Mouse (Mus musculus) embryonic facial prominence, embryonic 12.5 days (tissue): Measurements from ENCODE around the gene Atf2. TPM values are rescaled to one million over a fixed set of nuclear protein-coding genes. Genes with fewer than 3 reads are reported as not detected.

Experiments
- ATAC-seq: fragments of 200-750 bp; cut with Nextera tagmentation; 2 replicates; pipeline ENCODE4 v1.8.0; 2017; ENCODE audit not compliant: insufficient number of reproducible peaks, insufficient read depth, low FRiP score, low TSS enrichment
- H3K27ac ChIP-seq: fragments of 300-500 bp; sonication (generic); 2 replicates; pipeline ENCODE4 v1.5.1; 2016; ENCODE audit warnings: mild to moderate bottlenecking
- H3K27me3 ChIP-seq: fragments of 300-500 bp; sonication (generic); 2 replicates; pipeline ENCODE4 v1.6.1; 2016; ENCODE audit warnings: mild to moderate bottlenecking, moderate library complexity
- H3K36me3 ChIP-seq: fragments of 300-500 bp; sonication (generic); 2 replicates; pipeline ENCODE4 v1.6.1; 2016; ENCODE audit warnings: mild to moderate bottlenecking
- H3K4me1 ChIP-seq: fragments of 300-500 bp; sonication (generic); 2 replicates; pipeline ENCODE4 v1.6.1; 2016
- H3K4me2 ChIP-seq: fragments of 300-500 bp; sonication (generic); replicated peaks from 2 replicates; pipeline ENCODE4 v1.6.1; 2016; ENCODE audit warnings: mild to moderate bottlenecking, moderate library complexity
- H3K4me3 ChIP-seq: fragments of 300-500 bp; sonication (generic); 2 replicates; pipeline ENCODE4 v1.5.1; 2016; ENCODE audit warnings: mild to moderate bottlenecking
- H3K9ac ChIP-seq: fragments of 300-500 bp; sonication (generic); 2 replicates; pipeline ENCODE4 v1.6.1; 2016; ENCODE audit warnings: mild to moderate bottlenecking, moderate library complexity
- H3K9me3 ChIP-seq: fragments of 300-500 bp; sonication (generic); 2 replicates; pipeline ENCODE4 v1.6.1; 2016; ENCODE audit warnings: mild to moderate bottlenecking, moderate library complexity
- WGBS: fragments of 180-500 bp; shearing (Covaris S2); methylation state at CpG from one replicate; pipeline ENCODE4 v1.1.7; 2016; 5-methylcytosine and 5-hydroxymethylcytosine counted together
- polyA plus RNA-seq: library from polyadenylated mRNA; unstranded; fragments of >200 nt; fragmentation: Nextera tagmentation; extraction: Ambion mirVana; gene quantifications from 2 replicates; pipeline ENCODE4 v1.2.1, GENCODE M21; 2016

The Atf2 gene
- polyA plus RNA-seq, 1 experiment from 2014 or later, result 82.4 TPM

DNA sequence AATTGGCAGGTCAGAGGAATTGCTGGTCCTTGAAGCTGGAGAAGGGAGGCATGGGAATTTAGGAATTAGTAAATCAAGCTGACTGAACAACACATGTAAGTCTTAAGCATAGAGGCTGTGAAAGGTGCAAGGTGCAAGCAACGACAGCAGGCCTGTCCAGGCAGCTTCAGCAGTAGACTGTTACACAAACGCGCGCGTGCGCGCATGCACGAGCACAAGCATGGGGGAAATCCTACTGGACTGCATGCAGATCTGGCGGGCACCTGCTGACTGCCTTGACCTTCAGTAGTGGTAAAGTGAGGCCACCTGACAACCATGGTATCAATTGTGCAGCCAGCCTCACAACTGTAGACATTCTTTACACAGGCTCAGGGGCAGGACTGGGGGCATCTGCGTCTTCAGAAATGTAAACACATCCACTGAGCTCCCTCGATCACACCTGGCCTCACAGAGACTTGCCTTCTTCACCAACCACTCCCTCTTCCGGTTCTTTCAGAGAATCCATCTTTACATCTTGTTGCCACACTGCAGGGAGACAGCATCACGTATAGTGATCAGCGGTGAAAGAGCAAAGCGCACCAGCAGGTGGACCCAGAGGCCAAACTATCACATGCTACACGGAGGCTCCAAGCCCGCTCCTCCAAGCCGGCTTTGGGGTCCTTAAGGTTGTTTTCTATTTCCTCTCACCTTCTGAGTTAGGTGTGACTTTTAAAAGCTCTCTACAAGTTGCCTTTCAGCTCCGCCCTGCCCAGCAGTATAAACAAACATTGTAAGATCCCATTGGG lies 100.4 kb downstream of the Atf2 start:
- H3K4me3 ChIP-seq, result no peak overlapping the region
- no peak overlapping the region for H3K4me2 ChIP-seq
- H3K9ac ChIP-seq, result no peak overlapping the region
- no peaks in the 10 kb centered on the region for H3K9me3 ChIP-seq
- H3K27ac ChIP-seq, result no peak overlapping the region
- no peaks in the 10 kb centered on the region for H3K27me3 ChIP-seq
- WGBS, result 55% methylated on average over 19 of the region's 19 CpGs
- peaks cover 3% of the 10 kb centered on the region; the same call in 1 of the 2 replicates for H3K4me1 ChIP-seq
- no peaks in the 10 kb centered on the region for H3K36me3 ChIP-seq
- no peak for ATAC-seq

DNA sequence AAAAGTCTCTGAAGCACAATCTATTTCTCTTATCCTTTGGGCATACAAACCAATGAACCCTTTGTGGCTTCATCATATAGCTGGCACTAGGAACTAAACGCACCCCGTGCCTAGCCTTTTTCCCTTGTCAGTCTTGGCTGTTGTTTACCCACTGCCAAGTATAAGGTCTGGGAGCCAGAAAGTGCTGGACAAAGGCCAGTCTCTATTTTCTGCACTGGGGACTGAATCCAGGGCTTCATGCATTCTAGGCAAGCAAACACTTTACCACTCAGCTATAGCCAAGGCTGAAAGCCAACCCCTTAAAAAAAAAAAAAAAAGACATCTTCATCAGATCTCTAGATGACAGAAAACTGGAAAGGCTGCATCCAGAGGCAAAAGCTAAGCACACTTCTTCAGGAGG lies 102.1 kb downstream of the Atf2 start:
- Histone ChIP-seq H3K4me1 (peaks cover 3% of the 10 kb centered on the region; the same call in 1 of the 2 replicates), H3K9me3 (no peaks in the 10 kb centered on the region), H3K4me3 (no peak overlapping the region), H3K4me2 (no peak overlapping the region), H3K36me3 (no peaks in the 10 kb centered on the region), H3K27ac (no peak overlapping the region), H3K9ac (no peak overlapping the region), H3K27me3 (no peaks in the 10 kb centered on the region)
- ATAC-seq, result no peak
- 93% methylated on average over 2 of the region's 2 CpGs for WGBS

DNA sequence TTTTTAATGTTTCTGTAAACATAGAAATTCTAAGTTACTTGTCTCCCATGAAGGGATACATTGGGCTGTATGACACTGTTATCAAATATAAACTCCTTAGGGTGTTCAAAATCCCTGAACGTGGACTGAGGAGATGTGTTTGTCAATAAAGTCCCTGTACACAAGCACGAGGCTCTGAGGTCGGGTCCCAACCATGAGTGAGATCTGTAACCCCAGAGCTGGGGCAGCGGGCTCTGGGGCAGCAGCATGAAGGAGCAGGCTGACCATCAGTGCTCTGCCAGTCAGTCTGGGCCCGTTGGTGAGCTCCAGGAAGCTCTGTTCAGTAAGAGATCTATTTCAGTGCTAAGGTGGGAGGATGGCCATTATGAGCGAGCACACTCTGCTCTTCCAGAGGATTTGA lies 104.0 kb downstream of the Atf2 start:
- Histone ChIP-seq H3K4me3 (no peak overlapping the region), H3K9ac (no peak overlapping the region), H3K9me3 (no peaks in the 10 kb centered on the region), H3K27ac (no peak overlapping the region), H3K4me2 (no peak overlapping the region), H3K27me3 (no peaks in the 10 kb centered on the region), H3K36me3 (no peaks in the 10 kb centered on the region), H3K4me1 (peaks cover 3% of the 10 kb centered on the region; the same call in 1 of the 2 replicates)
- WGBS, result 83% methylated on average over 6 of the region's 6 CpGs
- ATAC-seq, result no peak

DNA sequence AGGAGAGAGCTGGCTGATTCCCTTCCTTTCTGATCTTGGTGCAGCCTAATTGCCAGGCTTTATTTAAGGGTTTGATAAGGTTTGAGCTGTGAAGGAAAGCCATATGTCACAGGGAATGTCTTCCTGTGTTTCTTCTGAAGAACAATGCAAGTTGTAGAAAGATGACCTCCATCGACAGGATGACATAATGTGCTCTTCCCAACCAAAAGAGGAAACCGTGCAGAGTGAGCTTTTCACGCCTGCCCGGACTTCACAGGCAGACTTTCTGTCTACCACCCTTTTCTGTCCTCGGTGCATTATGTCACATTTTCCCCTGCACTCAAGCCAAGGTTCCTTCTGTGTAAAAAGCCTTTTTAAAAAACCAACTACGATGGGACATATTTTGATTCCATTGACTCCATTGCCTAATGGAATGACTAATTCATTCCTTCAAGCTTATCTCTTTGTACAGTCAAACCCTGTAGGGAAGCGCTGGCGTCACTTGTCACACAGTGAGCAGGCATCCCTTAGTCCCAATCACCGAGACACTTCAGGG lies 110.0 kb downstream of the Atf2 start:
- H3K27ac ChIP-seq, result no peak overlapping the region
- no peak overlapping the region for H3K9ac ChIP-seq
- no peak overlapping the region for H3K4me3 ChIP-seq
- no peaks in the 10 kb centered on the region for H3K4me1 ChIP-seq
- ATAC-seq, result no peak
- no peaks in the 10 kb centered on the region for H3K27me3 ChIP-seq
- no peaks in the 10 kb centered on the region for H3K9me3 ChIP-seq
- H3K4me2 ChIP-seq, result no peak overlapping the region
- H3K36me3 ChIP-seq, result no peaks in the 10 kb centered on the region
- WGBS, result 63% methylated on average over 9 of the region's 9 CpGs

DNA sequence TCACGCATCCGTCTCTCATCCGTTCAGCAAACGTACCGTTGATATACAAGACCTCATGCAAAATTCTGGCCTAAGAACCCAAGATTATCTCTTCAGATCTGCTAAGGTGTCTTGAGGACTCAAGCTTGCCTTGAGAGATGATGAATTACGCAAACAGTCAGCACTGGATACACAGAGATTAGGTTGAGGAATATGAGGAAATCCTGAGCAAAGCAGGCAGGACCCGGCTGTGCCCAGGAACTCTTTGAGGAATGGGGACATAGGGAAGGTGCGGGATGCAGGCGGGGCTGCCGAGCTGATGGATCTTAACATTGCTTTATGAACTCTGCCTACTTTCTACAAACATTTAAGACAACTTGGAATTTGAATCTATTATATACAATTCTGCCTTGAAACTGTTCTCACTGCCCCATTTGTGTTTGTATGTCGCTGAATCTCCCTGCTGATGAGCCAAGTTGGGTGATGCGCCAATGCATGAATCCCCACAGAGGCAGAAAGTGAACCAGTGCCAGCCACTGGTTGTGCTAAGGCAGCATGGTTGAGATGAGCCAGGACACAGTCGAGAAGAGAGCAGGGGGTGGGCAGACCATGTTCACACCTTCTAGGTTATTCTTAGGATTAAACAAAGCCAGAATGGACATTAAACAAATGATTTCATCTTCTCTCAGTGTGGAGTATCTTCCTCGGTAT lies 112.0 kb downstream of the Atf2 start:
- WGBS, result 84% methylated on average over 14 of the region's 14 CpGs
- no peak overlapping the region for H3K4me3 ChIP-seq
- H3K4me1 ChIP-seq, result no peaks in the 10 kb centered on the region
- H3K9ac ChIP-seq, result no peak overlapping the region
- H3K4me2 ChIP-seq, result no peak overlapping the region
- no peaks in the 10 kb centered on the region for H3K9me3 ChIP-seq
- H3K27ac ChIP-seq, result no peak overlapping the region
- no peak for ATAC-seq
- no peaks in the 10 kb centered on the region for H3K27me3 ChIP-seq
- no peaks in the 10 kb centered on the region for H3K36me3 ChIP-seq

DNA sequence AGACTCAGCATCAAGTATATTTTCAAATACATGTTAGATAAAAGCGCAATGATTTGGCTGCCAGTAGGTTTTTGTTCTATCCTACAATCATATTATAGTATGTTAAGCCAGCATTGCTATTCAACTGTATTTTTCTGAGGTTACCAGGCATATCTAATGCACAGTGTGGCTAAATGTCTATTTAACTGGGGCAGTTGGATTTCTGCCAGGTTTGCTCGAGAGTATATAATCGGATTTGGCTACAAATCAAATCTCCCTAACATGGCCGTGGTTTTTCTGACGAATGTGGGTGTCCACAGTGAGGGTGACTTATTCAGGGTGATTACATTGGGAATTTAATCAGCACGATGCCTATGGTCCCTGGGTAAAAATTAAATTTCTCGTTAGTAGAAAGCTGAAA lies 112.6 kb downstream of the Atf2 start:
- no peak for ATAC-seq
- Histone ChIP-seq H3K27me3 (no peaks in the 10 kb centered on the region), H3K9ac (no peak overlapping the region), H3K9me3 (no peaks in the 10 kb centered on the region), H3K4me2 (no peak overlapping the region), H3K27ac (no peak overlapping the region), H3K4me1 (no peaks in the 10 kb centered on the region), H3K4me3 (no peak overlapping the region), H3K36me3 (no peaks in the 10 kb centered on the region)
- 53% methylated on average over 7 of the region's 7 CpGs for WGBS

DNA sequence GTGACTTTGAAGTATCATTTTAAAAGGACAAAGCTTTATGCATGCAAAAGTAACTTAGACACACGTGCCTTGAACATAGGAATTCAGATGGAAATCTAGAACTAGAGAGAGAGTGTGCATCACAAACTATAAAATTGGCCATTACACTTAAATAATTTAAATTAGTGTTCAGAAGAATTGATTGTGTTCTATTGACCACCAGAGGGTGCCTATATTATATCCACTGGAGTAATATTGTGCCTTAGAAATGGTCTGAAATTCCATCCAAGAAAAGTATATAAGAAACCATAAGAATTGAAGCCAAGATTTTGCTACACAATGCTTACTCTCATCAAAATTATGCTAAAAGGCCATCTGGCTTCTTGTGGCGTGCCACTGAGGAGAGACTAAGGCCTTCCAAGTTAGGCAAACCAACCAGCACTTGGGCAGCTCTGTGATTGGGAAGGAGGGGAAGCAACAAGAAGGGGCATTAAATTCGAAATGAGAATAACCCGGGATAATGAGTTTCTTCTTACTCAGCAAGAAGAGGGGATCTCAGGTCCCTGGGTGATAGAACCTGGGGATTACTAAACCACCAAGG lies 113.3 kb downstream of the Atf2 start:
- Histone ChIP-seq H3K4me2 (no peak overlapping the region), H3K9me3 (no peaks in the 10 kb centered on the region), H3K27ac (no peak overlapping the region), H3K4me1 (no peaks in the 10 kb centered on the region), H3K9ac (no peak overlapping the region), H3K4me3 (no peak overlapping the region), H3K27me3 (no peaks in the 10 kb centered on the region), H3K36me3 (no peaks in the 10 kb centered on the region)
- ATAC-seq, result no peak
- 75% methylated on average over 4 of the region's 4 CpGs for WGBS

DNA sequence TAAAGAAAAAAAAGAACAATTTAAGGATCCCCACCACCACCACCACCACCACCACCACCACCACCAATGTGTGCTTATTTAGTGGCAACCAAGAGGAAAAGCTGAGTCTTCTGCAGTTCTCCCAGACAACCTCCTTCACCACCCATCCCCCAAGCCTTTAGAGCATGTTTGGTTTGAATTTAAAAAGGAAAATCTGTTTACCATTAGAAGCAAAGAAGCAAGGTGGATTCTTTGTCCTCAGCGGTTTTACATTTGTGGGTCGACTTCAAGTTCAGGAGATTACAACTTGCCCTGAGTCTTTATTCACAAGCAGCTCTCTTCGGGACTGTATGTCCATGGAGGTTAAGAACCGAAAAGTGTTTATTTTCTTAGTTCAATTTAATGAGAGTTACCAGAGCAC lies 115.5 kb downstream of the Atf2 start:
- Histone ChIP-seq H3K27ac (no peak overlapping the region), H3K9me3 (no peaks in the 10 kb centered on the region), H3K4me1 (peaks cover 14% of the 10 kb centered on the region), H3K36me3 (no peaks in the 10 kb centered on the region), H3K4me3 (no peak overlapping the region), H3K9ac (no peak overlapping the region), H3K4me2 (no peak overlapping the region), H3K27me3 (no peaks in the 10 kb centered on the region)
- 10% methylated on average over 4 of the region's 4 CpGs for WGBS
- no peak for ATAC-seq

DNA sequence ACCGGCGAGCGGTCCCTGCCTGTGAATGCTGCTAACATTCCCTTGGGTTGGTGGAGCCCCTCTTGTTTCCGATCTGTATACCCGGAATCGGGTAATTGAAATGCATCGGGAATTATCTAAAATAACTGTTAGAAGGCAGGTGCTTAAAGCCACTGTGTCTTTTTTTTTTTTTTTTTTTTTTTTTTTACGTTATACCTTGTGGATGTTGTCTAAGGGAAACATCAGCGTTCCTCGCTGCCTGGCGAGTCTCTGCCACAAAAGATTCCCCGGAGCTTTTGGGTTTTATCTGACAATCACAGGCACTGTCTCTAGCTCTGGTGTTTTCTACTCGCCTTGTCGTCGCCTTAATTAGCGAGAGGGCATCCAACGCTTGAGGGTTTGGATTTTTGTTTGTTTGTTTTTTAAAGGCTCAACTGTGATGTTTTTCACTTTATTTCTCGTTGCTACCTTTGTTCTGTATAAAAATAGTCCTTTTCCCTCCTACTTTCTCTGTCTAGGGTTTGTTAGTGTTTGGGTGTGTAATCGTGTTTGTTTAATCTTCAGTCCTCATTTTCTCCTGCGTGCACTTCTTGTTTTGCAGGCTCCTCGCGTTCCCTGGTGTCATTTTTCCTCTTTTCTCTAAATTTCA lies 116.6 kb downstream of the Atf2 start:
- Histone ChIP-seq H3K4me2 (peak overlapping the region; percentile 65), H3K4me3 (peak overlapping the region; percentile 83), H3K27me3 (no peaks in the 10 kb centered on the region), H3K27ac (peak overlapping the region; percentile 32; the same call in 1 of the 2 replicates), H3K9me3 (no peaks in the 10 kb centered on the region), H3K9ac (0 out of 2 replicates have a peak overlapping the region, but pooled peaks have one; percentile 85), H3K4me1 (peaks cover 14% of the 10 kb centered on the region), H3K36me3 (no peaks in the 10 kb centered on the region)
- ATAC-seq, result no peak; the same call in 1 of the 2 replicates
- under 1% methylated on average over 22 of the region's 22 CpGs for WGBS

DNA sequence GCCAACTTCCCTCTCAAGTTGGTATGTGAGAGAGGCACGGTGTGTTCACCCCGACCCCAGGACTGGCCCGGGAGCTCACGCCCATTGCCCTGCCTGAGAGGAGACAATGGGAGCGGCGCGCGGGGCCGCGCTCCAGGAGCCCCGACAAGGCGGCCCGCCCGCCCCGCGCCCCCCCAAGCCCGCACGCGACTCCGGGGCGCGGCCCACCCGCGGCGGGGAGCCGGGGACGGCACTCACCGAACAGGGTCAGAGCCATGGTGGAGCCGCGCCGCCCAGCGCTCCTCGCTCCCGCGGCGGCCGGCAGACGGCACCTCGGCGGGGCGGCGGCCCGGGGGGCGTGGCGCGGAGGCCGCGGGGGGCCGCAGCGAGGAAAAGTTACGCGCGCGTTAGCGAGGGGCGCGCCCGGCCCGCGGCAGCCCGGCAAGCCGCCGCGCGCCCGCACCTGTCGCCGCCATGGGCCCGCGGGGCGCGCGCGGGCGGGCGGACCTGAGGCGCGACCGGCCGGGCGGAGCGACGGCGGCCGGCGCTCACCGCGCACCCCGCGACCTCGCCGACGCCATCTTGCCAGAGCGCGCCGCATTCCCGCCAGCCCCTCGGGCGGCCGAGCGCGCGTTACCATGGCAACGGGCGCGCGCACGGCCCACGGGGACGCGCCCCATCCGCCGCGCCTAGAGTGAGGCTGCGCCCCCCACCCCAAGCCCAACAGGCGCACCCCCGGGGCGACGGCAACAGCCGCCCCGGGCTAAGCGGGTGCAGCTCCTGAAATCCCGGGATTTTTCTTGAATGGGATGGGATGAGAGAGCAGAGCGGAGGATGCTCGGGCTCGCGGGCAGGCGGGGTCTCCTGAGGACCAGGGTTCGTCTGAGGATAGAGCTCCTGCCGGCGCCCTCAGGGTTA lies 117.4 kb downstream of the Atf2 start, which contains the start of gene Chn1:
Gene Chn1 (minus strand): TSS at position 561 of the 897 bp plus-strand sequence.
- Histone ChIP-seq H3K9ac (peak within 1 kb of the TSS; percentile 85), H3K4me2 (peak within 1 kb of the TSS; percentile 65), H3K4me1 (peaks cover 14% of the 10 kb centered on the region), H3K4me3 (peak within 1 kb of the TSS; percentile 83), H3K36me3 (no peaks in the 10 kb centered on the region), H3K27me3 (no peaks in the 10 kb centered on the region), H3K27ac (peak within 1 kb of the TSS; percentile 84), H3K9me3 (no peaks in the 10 kb centered on the region)
- under 1% methylated on average over 111 of the region's 131 CpGs for WGBS
- peak; percentile 81 for ATAC-seq
